ENCODE assay signal across 26 mouse cellular contexts in genomic region chr17:72039176-72039948, GRCm38 (mm10).
DNase-seq lines count a peak whose midpoint lies in the region; ATAC-seq lines count a peak whose summit lies in the region.
"Had no signal": no experiment of that assay in that cellular context is flagged by ENCODE, and none has a peak within 500 bp of the region (broad histone marks: within the 10 kb centered on the region; RNA-seq: fewer than 3 reads in every experiment).

No protein-coding gene starts in this region.

- H3K27me3 ChIP-seq in forebrain, embryonic 11.5 days (ENCODE audit: control insufficient read depth, insufficient read depth, low read length): no peaks in the 10 kb centered on the region
- no peaks in the 10 kb centered on the region for H3K27me3 ChIP-seq in forebrain, embryonic 16.5 days (replicated peaks; ENCODE audit: control insufficient read depth, insufficient read depth, low read length)
- H3K27me3 ChIP-seq: embryonic facial prominence, embryonic 12.5 days; forebrain, embryonic 15.5 days; intestine, embryonic 15.5 days; liver, embryonic 12.5 days; midbrain, embryonic 12.5 days; Patski; stomach, embryonic 15.5 days had no signal

- no peak overlapping the region for H3K27ac ChIP-seq in forebrain, embryonic 11.5 days (ENCODE audit: low read depth, low read length)
- no peak overlapping the region for H3K27ac ChIP-seq in forebrain, embryonic 16.5 days (ENCODE audit: low read length)
- H3K27ac ChIP-seq: embryonic facial prominence, embryonic 12.5 days; forebrain, embryonic 15.5 days; intestine, embryonic 15.5 days; layer of hippocampus, adult 2 months; left cerebral cortex, adult 2 months; liver, embryonic 12.5 days; midbrain, embryonic 12.5 days; stomach, embryonic 15.5 days had no signal

- no peak for ATAC-seq in forebrain, embryonic 11.5 days (replicated peaks; ENCODE audit: low FRiP score)
- no peak for ATAC-seq in forebrain, embryonic 16.5 days
- ATAC-seq: forebrain, embryonic 15.5 days; intestine, embryonic 15.5 days; liver, embryonic 12.5 days; liver, postnatal 0 days; Patski had no signal

- 81% methylated on average over 7 of the region's 7 CpGs for WGBS in forebrain, embryonic 11.5 days
- 73% methylated on average over 7 of the region's 7 CpGs for WGBS in forebrain, embryonic 16.5 days

- no peak overlapping the region for H3K4me2 ChIP-seq in forebrain, embryonic 11.5 days (ENCODE audit: low read depth, low read length, severe bottlenecking)
- H3K4me2 ChIP-seq in forebrain, embryonic 16.5 days (ENCODE audit: low read length): no peak overlapping the region
- H3K4me2 ChIP-seq: embryonic facial prominence, embryonic 12.5 days; forebrain, embryonic 15.5 days; intestine, embryonic 15.5 days; liver, embryonic 12.5 days; midbrain, embryonic 12.5 days; stomach, embryonic 15.5 days had no signal

- peaks cover 7% of the 10 kb centered on the region; the same call in 1 of the 2 replicates for H3K4me1 ChIP-seq in forebrain, embryonic 11.5 days (replicated peaks; ENCODE audit: control insufficient read depth, insufficient read depth, low read length)
- H3K4me1 ChIP-seq in forebrain, embryonic 16.5 days (replicated peaks; ENCODE audit: control insufficient read depth, insufficient read depth, low read length): peaks cover 20% of the 10 kb centered on the region
- H3K4me1 ChIP-seq: embryonic facial prominence, embryonic 12.5 days; liver, embryonic 12.5 days; stomach, embryonic 15.5 days had no signal

- intact Hi-C loops in left cerebral cortex, postnatal 4 days (cut with DNase I): no loop called here
- intact Hi-C loops in left cerebral cortex, postnatal 36 days (cut with DNase I): no loop called here

- H3K36me3 ChIP-seq in forebrain, embryonic 11.5 days (ENCODE audit: control insufficient read depth, insufficient read depth, low read length): no peaks in the 10 kb centered on the region
- H3K36me3 ChIP-seq in forebrain, embryonic 16.5 days (ENCODE audit: control insufficient read depth, insufficient read depth): no peaks in the 10 kb centered on the region
- H3K36me3 ChIP-seq: embryonic facial prominence, embryonic 12.5 days; forebrain, embryonic 15.5 days; G1E; intestine, embryonic 15.5 days; liver, embryonic 12.5 days; midbrain, embryonic 12.5 days; stomach, embryonic 15.5 days had no signal

- no peaks in the 10 kb centered on the region for H3K9me3 ChIP-seq in forebrain, embryonic 11.5 days (ENCODE audit: control insufficient read depth, low read length)
- no peaks in the 10 kb centered on the region for H3K9me3 ChIP-seq in forebrain, embryonic 16.5 days (ENCODE audit: control insufficient read depth, low read length)
- H3K9me3 ChIP-seq: embryonic facial prominence, embryonic 12.5 days; forebrain, embryonic 15.5 days; intestine, embryonic 15.5 days; liver, embryonic 12.5 days; midbrain, embryonic 12.5 days; stomach, embryonic 15.5 days had no signal

- H3K9ac ChIP-seq in forebrain, embryonic 11.5 days (ENCODE audit: low read length): no peak overlapping the region
- no peak overlapping the region for H3K9ac ChIP-seq in forebrain, embryonic 16.5 days (replicated peaks; ENCODE audit: low read depth, low read length)
- H3K9ac ChIP-seq: embryonic facial prominence, embryonic 12.5 days; forebrain, embryonic 15.5 days; intestine, embryonic 15.5 days; liver, embryonic 12.5 days; liver, postnatal 0 days; midbrain, embryonic 12.5 days; stomach, embryonic 15.5 days had no signal

- DNase-seq in cerebellum, adult 9-10 months: peak; percentile 15
- no peak for DNase-seq in cerebellum, postnatal 4 days (ENCODE audit: low spot score in 2 of 2)
- peak; percentile 46 for DNase-seq in forebrain, embryonic 11.5 days (ENCODE audit: low spot score)
- peak; percentile 50 for DNase-seq in left cerebral cortex, postnatal 4 days
- DNase-seq in left cerebral cortex, postnatal 36 days (ENCODE audit: low spot score in 2 of 2): no peak
- peak; percentile 36 for DNase-seq in Muller cell, postnatal 12 days (ENCODE audit: inconsistent ontology term)
- no peak for DNase-seq in thymus, postnatal 4 days
- DNase-seq: adrenal gland, postnatal 10 days; embryo, embryonic 11 days; heart, postnatal 14 days; kidney, adult 2 months; kidney, postnatal 36 days; liver, postnatal 0 days; lung, postnatal 36 days; right cerebral cortex, postnatal 25 days had no signal

- no peak overlapping the region for H3K4me3 ChIP-seq in forebrain, embryonic 11.5 days (ENCODE audit: low read depth, low read length)
- no peak overlapping the region for H3K4me3 ChIP-seq in forebrain, embryonic 16.5 days (replicated peaks; ENCODE audit: low read length)
- H3K4me3 ChIP-seq: embryonic facial prominence, embryonic 12.5 days; forebrain, embryonic 15.5 days; intestine, embryonic 15.5 days; layer of hippocampus, adult 2 months; left cerebral cortex, adult 2 months; liver, embryonic 12.5 days; midbrain, embryonic 12.5 days; stomach, embryonic 15.5 days had no signal

Comparison
In these comparisons a context has a peak if more than half of its experiments do, and no peak if none do; other contexts are left out.
1. DNase-seq: peak in cerebellum, adult 9-10 months (single experiment), forebrain, embryonic 11.5 days (single experiment), left cerebral cortex, postnatal 4 days (single experiment) and Muller cell, postnatal 12 days (single experiment); none in cerebellum, postnatal 4 days (0 of 2), left cerebral cortex, postnatal 36 days (0 of 2) and thymus, postnatal 4 days (single experiment).